Mouse (Mus musculus): ENCODE results near the gene Gm5108. TPM values are rescaled to one million over a fixed set of nuclear protein-coding genes. Genes with fewer than 3 reads are reported as not detected.

Gene Gm5108
- polyA plus RNA-seq, 1 experiment from 2014 or later: not detected

DNA sequence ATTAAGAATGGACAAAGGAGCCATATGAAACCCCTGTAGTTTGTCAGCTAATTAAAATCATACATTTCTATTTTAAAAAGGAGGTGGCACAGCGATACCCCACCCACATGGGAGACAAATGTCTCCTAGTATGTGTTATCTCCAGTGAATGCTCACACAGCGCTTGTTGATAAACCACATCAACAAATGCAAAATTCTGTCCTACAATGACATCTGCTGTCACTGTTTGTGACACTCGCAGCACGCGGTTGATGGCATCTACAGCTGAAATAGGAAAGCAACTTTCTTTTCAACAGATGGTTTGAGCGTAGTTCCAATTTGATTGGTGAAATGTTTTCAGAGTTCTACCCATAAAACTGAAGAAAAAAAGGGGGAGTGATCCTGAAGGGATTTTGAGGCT, 61.1 kb downstream of the Gm5108 start:
- Histone ChIP-seq H3K4me1 (ENCODE audit: control insufficient read depth, insufficient read depth, low read length) (no peaks in the 10 kb centered on the region), H3K4me3 (ENCODE audit: low read depth, low read length) (no peak overlapping the region), H3K36me3 (replicated peaks; ENCODE audit: control insufficient read depth, insufficient read depth, low read depth, low read length) (no peaks in the 10 kb centered on the region), H3K9me3 (replicated peaks; ENCODE audit: control insufficient read depth, low read length) (no peaks in the 10 kb centered on the region), H3K4me2 (ENCODE audit: low read depth, low read length) (no peak overlapping the region), H3K9ac (replicated peaks; ENCODE audit: low read length) (no peak overlapping the region), H3K27me3 (ENCODE audit: control insufficient read depth, insufficient read depth, low read length) (no peaks in the 10 kb centered on the region), H3K27ac (replicated peaks; ENCODE audit: low read depth, low read length) (no peak overlapping the region)
- ATAC-seq (replicated peaks; ENCODE audit: insufficient number of reproducible peaks, low FRiP score, low TSS enrichment, low read depth): no peak
- 93% methylated on average over 6 of the region's 6 CpGs for WGBS
- DNase-seq (ENCODE audit: low spot score): no peak

DNA sequence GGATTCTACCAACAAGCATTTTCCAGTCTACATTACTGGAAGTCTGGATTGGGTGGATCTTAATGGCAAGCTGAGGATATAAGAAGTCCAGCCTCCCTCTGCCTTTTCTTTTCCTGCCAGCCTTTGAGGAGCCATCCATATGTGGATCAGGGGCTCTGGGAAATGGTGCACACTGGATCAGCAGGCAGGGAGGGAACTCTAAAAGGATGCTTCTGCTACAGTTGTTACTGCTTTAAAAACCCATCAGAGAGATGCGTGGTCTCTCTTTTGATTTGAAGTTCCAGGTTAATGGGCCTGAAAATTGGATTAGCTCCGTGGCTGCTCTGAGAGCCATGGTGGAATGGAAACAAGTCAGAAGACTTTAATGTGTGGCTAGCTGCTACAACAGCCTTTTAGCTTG, 62.4 kb downstream of the Gm5108 start:
- 30% methylated on average over 2 of the region's 2 CpGs for WGBS
- DNase-seq (ENCODE audit: low spot score): no peak

DNA sequence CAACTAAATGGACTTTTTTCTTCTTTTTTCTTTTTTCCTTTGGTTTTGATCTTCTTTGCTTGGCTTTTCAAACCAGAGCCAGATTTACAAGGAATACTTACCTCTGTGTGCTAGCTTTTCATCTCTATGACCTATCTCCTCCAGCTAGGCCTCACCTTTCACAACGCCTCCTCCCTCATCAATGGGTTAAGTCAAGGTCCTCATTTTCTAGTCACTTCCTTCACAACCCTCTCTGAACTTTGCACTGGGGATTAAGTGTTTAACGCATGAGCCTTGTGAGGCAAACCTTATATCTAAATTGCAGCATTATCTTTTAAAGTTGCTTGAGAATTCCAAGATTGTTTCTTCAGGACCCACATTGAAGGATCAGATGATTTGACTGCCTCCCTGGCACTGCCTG, 63.0 kb downstream of the Gm5108 start:
- Histone ChIP-seq H3K4me1 (ENCODE audit: control insufficient read depth, insufficient read depth, low read length) (no peaks in the 10 kb centered on the region), H3K9ac (replicated peaks; ENCODE audit: low read length) (no peak overlapping the region), H3K9me3 (replicated peaks; ENCODE audit: control insufficient read depth, low read length) (no peaks in the 10 kb centered on the region), H3K4me3 (ENCODE audit: low read depth, low read length) (no peak overlapping the region), H3K27ac (replicated peaks; ENCODE audit: low read depth, low read length) (no peak overlapping the region), H3K4me2 (ENCODE audit: low read depth, low read length) (no peak overlapping the region), H3K36me3 (replicated peaks; ENCODE audit: control insufficient read depth, insufficient read depth, low read depth, low read length) (no peaks in the 10 kb centered on the region), H3K27me3 (ENCODE audit: control insufficient read depth, insufficient read depth, low read length) (no peaks in the 10 kb centered on the region)
- no peak for DNase-seq (ENCODE audit: low spot score)
- no peak for ATAC-seq (replicated peaks; ENCODE audit: insufficient number of reproducible peaks, low FRiP score, low TSS enrichment, low read depth)
- 62% methylated on average over 2 of the region's 2 CpGs for WGBS

More for the DNA sequence above, 62.4 kb downstream of the Gm5108 start:
- H3K27ac ChIP-seq (replicated peaks; ENCODE audit: low read depth, low read length): no peak overlapping the region
- no peak overlapping the region for H3K4me2 ChIP-seq (ENCODE audit: low read depth, low read length)
- H3K27me3 ChIP-seq (ENCODE audit: control insufficient read depth, insufficient read depth, low read length): no peaks in the 10 kb centered on the region
- no peaks in the 10 kb centered on the region for H3K36me3 ChIP-seq (replicated peaks; ENCODE audit: control insufficient read depth, insufficient read depth, low read depth, low read length)
- ATAC-seq (replicated peaks; ENCODE audit: insufficient number of reproducible peaks, low FRiP score, low TSS enrichment, low read depth): no peak
- no peaks in the 10 kb centered on the region for H3K4me1 ChIP-seq (ENCODE audit: control insufficient read depth, insufficient read depth, low read length)
- no peaks in the 10 kb centered on the region for H3K9me3 ChIP-seq (replicated peaks; ENCODE audit: control insufficient read depth, low read length)
- H3K9ac ChIP-seq (replicated peaks; ENCODE audit: low read length): no peak overlapping the region
- H3K4me3 ChIP-seq (ENCODE audit: low read depth, low read length): no peak overlapping the region

DNA sequence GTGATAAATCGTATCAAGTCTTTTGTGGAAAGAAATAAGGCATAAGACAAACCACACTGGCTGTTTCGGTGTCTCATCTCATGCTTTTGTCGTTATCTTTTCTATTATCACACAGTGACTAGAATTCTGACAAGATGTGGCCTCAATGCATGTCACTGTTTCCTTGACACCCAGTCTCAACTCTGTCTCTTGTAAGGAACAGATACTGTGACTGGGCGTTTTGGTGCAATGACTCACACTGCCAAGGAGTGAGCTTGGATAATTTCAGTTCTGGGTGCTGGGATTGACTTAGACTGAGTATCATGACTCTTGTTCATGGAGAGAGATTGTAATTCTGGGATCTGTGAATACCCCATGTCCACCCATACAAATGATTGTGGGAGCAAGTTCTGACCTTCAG, 65.6 kb downstream of the Gm5108 start:
- 92% methylated on average over 4 of the region's 4 CpGs for WGBS
- Histone ChIP-seq H3K36me3 (replicated peaks; ENCODE audit: control insufficient read depth, insufficient read depth, low read depth, low read length) (no peaks in the 10 kb centered on the region), H3K4me1 (ENCODE audit: control insufficient read depth, insufficient read depth, low read length) (no peaks in the 10 kb centered on the region), H3K27me3 (ENCODE audit: control insufficient read depth, insufficient read depth, low read length) (no peaks in the 10 kb centered on the region), H3K9me3 (replicated peaks; ENCODE audit: control insufficient read depth, low read length) (no peaks in the 10 kb centered on the region), H3K27ac (replicated peaks; ENCODE audit: low read depth, low read length) (no peak overlapping the region), H3K4me2 (ENCODE audit: low read depth, low read length) (no peak overlapping the region), H3K9ac (replicated peaks; ENCODE audit: low read length) (no peak overlapping the region), H3K4me3 (ENCODE audit: low read depth, low read length) (no peak overlapping the region)
- DNase-seq (ENCODE audit: low spot score) (no peak), ATAC-seq (replicated peaks; ENCODE audit: insufficient number of reproducible peaks, low FRiP score, low TSS enrichment, low read depth) (no peak)

DNA sequence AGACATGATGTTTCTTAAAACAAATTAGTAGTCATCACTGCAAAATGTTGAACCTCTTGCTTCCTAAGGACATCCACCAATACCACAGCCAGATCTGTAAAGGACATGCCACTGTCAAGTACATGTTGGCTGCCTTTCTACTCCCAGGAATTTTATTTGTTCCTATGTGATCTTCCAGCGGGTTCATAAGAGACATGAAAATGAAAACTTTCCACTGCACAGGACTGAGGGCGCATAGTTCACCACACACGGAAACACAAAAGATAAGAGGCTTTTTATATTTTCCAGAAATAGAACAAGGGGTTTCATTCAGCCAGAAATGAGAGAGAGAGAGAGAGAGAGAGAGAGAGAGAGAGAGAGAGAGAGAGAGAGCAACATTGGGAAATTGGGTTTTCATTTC, 70.1 kb downstream of the Gm5108 start:
- ATAC-seq (replicated peaks; ENCODE audit: insufficient number of reproducible peaks, low FRiP score, low TSS enrichment, low read depth) (no peak), DNase-seq (ENCODE audit: low spot score) (no peak)
- Histone ChIP-seq H3K9ac (replicated peaks; ENCODE audit: low read length) (no peak overlapping the region), H3K4me1 (ENCODE audit: control insufficient read depth, insufficient read depth, low read length) (no peaks in the 10 kb centered on the region), H3K36me3 (replicated peaks; ENCODE audit: control insufficient read depth, insufficient read depth, low read depth, low read length) (no peaks in the 10 kb centered on the region), H3K4me3 (ENCODE audit: low read depth, low read length) (no peak overlapping the region), H3K4me2 (ENCODE audit: low read depth, low read length) (no peak overlapping the region), H3K27me3 (ENCODE audit: control insufficient read depth, insufficient read depth, low read length) (no peaks in the 10 kb centered on the region), H3K9me3 (replicated peaks; ENCODE audit: control insufficient read depth, low read length) (no peaks in the 10 kb centered on the region), H3K27ac (replicated peaks; ENCODE audit: low read depth, low read length) (no peak overlapping the region)
- WGBS: 85% methylated on average over 3 of the region's 3 CpGs

DNA sequence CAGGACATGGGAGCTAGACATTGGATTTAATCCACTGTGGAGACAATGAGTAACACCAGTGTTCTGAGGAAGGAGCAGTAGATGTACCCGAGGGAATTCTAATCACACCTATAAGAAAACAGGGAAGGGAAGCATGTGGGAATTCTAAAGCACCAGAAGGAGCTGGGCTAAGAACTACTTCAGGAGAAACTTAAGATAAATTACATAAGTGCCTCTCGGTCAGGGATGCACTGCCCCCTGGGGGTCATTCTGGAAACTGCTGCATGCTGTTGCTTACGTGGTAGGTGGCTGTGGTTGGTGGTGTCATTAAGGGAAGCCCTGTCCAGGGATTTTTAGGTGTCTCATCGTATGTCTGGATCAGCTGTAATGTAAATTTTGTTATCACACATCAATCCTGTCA, 71.1 kb downstream of the Gm5108 start:
- 20% methylated on average over 4 of the region's 4 CpGs for WGBS

DNA sequence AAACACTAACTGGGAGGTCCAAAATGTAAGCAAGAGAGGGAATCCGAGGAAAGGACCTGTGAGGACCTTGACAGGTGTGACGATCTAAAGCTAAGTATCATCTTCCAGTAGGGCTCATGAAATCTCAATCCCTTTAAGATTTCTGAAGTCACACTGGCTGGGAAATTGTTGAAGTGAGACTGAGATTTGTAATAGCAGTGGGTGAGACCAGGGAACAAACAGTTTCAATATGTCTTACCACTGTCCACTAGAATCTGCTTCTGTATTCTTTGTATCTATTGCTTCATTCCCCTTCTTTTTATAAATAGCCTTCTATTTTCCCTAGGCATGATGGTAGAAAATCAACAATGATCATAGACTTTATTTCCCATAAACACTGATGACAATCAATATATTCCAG, 79.4 kb downstream of the Gm5108 start:
- Histone ChIP-seq H3K4me1 (ENCODE audit: control insufficient read depth, insufficient read depth, low read length) (no peaks in the 10 kb centered on the region), H3K27me3 (ENCODE audit: control insufficient read depth, insufficient read depth, low read length) (no peaks in the 10 kb centered on the region), H3K4me2 (ENCODE audit: low read depth, low read length) (no peak overlapping the region), H3K36me3 (replicated peaks; ENCODE audit: control insufficient read depth, insufficient read depth, low read depth, low read length) (no peaks in the 10 kb centered on the region), H3K4me3 (ENCODE audit: low read depth, low read length) (no peak overlapping the region), H3K9ac (replicated peaks; ENCODE audit: low read length) (no peak overlapping the region), H3K9me3 (replicated peaks; ENCODE audit: control insufficient read depth, low read length) (no peaks in the 10 kb centered on the region), H3K27ac (replicated peaks; ENCODE audit: low read depth, low read length) (no peak overlapping the region)
- ATAC-seq (replicated peaks; ENCODE audit: insufficient number of reproducible peaks, low FRiP score, low TSS enrichment, low read depth): no peak
- no peak for DNase-seq (ENCODE audit: low spot score)
- 77% methylated on average over 2 of the region's 2 CpGs for WGBS

More for the DNA sequence above, 71.1 kb downstream of the Gm5108 start:
- H3K4me2 ChIP-seq (ENCODE audit: low read depth, low read length): no peak overlapping the region
- no peaks in the 10 kb centered on the region for H3K9me3 ChIP-seq (replicated peaks; ENCODE audit: control insufficient read depth, low read length)
- H3K27me3 ChIP-seq (ENCODE audit: control insufficient read depth, insufficient read depth, low read length): no peaks in the 10 kb centered on the region
- H3K9ac ChIP-seq (replicated peaks; ENCODE audit: low read length): no peak overlapping the region
- H3K36me3 ChIP-seq (replicated peaks; ENCODE audit: control insufficient read depth, insufficient read depth, low read depth, low read length): no peaks in the 10 kb centered on the region
- ATAC-seq (replicated peaks; ENCODE audit: insufficient number of reproducible peaks, low FRiP score, low TSS enrichment, low read depth) (peak; percentile 39; the same call in 1 of the 2 replicates), DNase-seq (ENCODE audit: low spot score) (peak; percentile 85)
- no peaks in the 10 kb centered on the region for H3K4me1 ChIP-seq (ENCODE audit: control insufficient read depth, insufficient read depth, low read length)
- H3K27ac ChIP-seq (replicated peaks; ENCODE audit: low read depth, low read length): no peak overlapping the region
- no peak overlapping the region for H3K4me3 ChIP-seq (ENCODE audit: low read depth, low read length)
